Mouse (Mus musculus): Measurements from ENCODE around the gene Gas2l3. TPM values are rescaled to one million over a fixed set of nuclear protein-coding genes. Genes with fewer than 3 reads are reported as not detected.

The Gas2l3 gene
- total RNA-seq, 1 experiment from 2014 or later, result 24.8 TPM

DNA sequence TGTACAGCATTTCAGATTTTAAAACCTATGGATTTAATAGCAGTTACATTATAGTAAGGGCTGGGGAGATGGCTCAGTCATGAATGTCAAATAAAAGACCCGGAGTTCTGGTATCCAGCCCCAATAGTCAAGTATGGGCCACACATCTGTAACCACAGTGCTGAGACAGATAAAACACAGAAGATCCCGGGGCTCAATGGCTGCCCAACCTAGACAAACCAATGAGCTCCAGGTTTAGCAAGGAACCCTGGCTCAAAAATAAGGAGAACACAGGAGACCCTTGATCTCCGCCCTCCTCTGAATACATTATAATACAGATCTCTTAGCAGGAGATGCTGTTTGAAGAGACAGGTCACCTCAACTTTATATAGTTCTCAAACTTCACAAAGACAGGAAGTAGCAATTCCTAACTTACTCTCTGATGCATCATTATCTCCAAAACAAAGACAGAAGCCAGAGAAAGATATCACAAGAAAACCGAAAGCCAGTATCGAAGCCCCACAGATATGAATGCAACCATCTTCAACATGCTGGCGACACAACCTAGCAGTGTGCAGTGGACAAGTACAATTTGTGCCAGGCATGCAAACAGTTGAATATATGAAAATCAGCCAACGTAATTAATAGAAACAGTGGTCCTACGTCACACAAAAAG is 21.1 kb downstream of the Gas2l3 start:
- ATAC-seq (replicated peaks in 1 of 2; ENCODE audit: insufficient read depth in 1 of 2, low FRiP score in 2 of 2, low TSS enrichment in 1 of 2, low read depth in 1 of 2, poor library complexity in 2 of 2, severe bottlenecking in 2 of 2), result peak in 1 of 2 experiments; percentile 48; a peak in 1 of 4 replicates

DNA sequence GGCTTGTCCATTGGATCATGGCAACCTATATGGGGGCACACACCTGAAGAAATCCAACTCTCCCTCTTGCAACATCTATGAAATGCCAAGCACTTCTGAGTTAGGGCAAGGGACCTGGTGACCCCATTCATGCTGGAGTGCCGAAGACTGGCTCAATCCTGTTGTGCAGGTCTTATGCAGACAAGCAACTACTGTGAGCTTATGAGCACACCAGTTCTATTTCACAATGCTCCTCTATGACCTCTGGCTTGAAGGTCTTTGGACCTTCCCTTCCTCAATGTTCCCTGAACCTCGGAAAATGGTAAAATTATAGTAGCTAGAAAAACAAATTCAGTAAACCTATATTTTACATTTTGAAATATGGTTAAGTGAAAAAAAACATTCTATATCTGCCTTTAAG is 25.8 kb downstream of the Gas2l3 start:
- ATAC-seq (replicated peaks in 1 of 2; ENCODE audit: insufficient read depth in 1 of 2, low FRiP score in 2 of 2, low TSS enrichment in 1 of 2, low read depth in 1 of 2, poor library complexity in 2 of 2, severe bottlenecking in 2 of 2), result no peak

- ATAC-seq (replicated peaks in 1 of 2; ENCODE audit: insufficient read depth in 1 of 2, low FRiP score in 2 of 2, low TSS enrichment in 1 of 2, low read depth in 1 of 2, poor library complexity in 2 of 2, severe bottlenecking in 2 of 2), result peak; percentile 93 to 94
These were observed 28.3 kb downstream of the Gas2l3 start for GRCm38 (mm10) chr10:89415478-89415877.

DNA sequence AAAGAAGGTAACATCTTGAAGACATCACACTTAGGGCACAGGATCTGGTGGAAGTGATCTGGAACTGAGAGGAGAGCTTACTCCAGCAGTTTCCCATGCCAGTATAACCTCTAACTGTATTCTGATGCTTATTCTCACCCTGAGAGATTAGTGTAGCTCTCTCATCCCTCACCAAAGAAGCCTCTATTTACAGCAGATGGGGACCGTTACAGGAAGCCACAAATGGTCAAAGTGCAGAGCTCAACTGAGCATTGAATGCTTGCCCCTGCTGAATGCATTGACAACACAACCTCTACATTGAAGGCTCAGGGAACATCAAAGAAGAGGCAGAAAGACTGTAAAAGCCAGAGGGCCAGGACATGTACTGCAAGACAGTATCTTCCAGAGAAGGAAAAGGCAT is 36.2 kb downstream of the Gas2l3 start:
- peak; percentile 22 to 32; a peak in 2 of 4 replicates for ATAC-seq (replicated peaks in 1 of 2; ENCODE audit: insufficient read depth in 1 of 2, low FRiP score in 2 of 2, low TSS enrichment in 1 of 2, low read depth in 1 of 2, poor library complexity in 2 of 2, severe bottlenecking in 2 of 2)

GRCm38 (mm10) chr10:89406733-89407484 is 36.9 kb downstream of the Gas2l3 start:
- peak; percentile 42; a peak in 2 of 4 replicates for ATAC-seq (replicated peaks in 1 of 2; ENCODE audit: insufficient read depth in 1 of 2, low FRiP score in 2 of 2, low TSS enrichment in 1 of 2, low read depth in 1 of 2, poor library complexity in 2 of 2, severe bottlenecking in 2 of 2)

DNA sequence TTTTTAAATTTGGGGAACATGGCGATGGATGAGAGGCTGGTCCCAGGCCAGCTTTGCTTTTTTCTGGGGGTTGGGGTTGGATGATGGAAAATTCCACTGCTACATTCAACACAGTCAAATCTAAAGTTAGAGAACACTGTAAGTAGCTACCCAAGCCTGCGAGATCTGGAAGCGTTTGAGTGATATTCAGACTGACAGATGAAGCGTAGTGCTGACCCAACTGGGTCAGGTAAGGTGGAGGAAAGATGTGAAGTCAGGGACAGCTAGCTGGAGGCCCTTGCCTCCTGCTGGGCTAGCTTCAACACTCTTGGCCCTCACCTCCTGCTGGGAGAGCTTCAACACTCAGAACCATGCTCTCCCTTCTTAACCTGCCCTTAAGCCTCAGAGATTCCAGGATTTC is 38.8 kb downstream of the Gas2l3 start:
- no peak for ATAC-seq (replicated peaks in 1 of 2; ENCODE audit: insufficient read depth in 1 of 2, low FRiP score in 2 of 2, low TSS enrichment in 1 of 2, low read depth in 1 of 2, poor library complexity in 2 of 2, severe bottlenecking in 2 of 2)

DNA sequence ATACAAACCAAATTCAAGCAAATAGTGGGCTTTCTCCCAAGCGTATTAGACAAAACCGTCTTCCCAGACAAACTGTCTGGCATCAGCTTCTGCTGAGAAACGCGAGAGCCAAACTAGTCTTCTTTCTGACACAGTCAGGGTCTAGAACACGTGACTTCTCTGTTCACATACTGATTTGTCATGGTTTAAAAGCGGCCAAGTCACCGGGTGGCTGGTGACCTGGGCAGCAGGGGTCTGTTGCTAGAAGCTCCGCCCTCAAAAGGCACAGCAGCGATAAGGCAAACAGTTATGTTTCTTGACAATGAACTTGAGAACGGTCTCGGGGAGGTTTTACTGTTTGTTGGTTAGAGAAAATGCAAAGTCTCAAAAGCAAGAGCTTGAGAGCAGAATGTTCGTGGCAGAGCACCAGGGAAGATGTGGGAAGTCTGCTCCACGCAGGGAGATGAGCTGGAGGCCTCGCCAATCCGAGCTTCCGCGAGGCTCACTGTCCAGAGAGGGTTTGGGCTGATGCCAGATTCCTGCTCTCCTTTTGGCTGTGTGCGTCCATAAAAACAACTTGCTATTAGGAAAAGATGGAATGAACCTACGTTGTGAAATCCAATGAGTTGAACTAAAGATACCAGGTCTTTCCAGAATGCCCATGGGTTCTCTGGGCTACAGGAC is 43.0 kb downstream of the Gas2l3 start:
- ATAC-seq (replicated peaks in 1 of 2; ENCODE audit: insufficient read depth in 1 of 2, low FRiP score in 2 of 2, low TSS enrichment in 1 of 2, low read depth in 1 of 2, poor library complexity in 2 of 2, severe bottlenecking in 2 of 2), result no peak

- peak; percentile 87 to 93 for ATAC-seq (replicated peaks in 1 of 2; ENCODE audit: insufficient read depth in 1 of 2, low FRiP score in 2 of 2, low TSS enrichment in 1 of 2, low read depth in 1 of 2, poor library complexity in 2 of 2, severe bottlenecking in 2 of 2)
These were observed 47.9 kb downstream of the Gas2l3 start for GRCm38 (mm10) chr10:89395823-89396222.

DNA sequence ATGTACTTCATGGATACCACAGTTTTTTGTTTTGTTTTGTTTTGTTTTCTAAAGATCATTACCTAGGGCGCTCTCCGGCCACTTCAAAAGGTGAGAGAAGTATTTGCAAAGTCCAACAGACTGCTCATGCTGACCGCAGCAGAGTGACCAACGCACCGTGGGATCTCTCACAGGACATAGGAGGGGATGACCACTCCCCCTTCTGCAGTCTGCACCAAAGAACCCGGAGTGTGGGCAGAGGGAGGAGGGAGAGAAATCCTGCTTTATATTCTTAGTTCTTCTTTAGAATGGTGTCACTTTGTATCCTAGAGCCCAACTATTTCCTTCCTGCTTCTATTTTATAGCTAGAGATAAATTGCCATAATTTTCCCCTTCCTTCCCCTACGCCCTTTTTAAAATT is 48.4 kb downstream of the Gas2l3 start:
- ATAC-seq (replicated peaks in 1 of 2; ENCODE audit: insufficient read depth in 1 of 2, low FRiP score in 2 of 2, low TSS enrichment in 1 of 2, low read depth in 1 of 2, poor library complexity in 2 of 2, severe bottlenecking in 2 of 2), result no peak

GRCm38 (mm10) chr10:89392687-89393086 is 51.1 kb downstream of the Gas2l3 start:
- ATAC-seq (replicated peaks in 1 of 2; ENCODE audit: insufficient read depth in 1 of 2, low FRiP score in 2 of 2, low TSS enrichment in 1 of 2, low read depth in 1 of 2, poor library complexity in 2 of 2, severe bottlenecking in 2 of 2), result no peak

DNA sequence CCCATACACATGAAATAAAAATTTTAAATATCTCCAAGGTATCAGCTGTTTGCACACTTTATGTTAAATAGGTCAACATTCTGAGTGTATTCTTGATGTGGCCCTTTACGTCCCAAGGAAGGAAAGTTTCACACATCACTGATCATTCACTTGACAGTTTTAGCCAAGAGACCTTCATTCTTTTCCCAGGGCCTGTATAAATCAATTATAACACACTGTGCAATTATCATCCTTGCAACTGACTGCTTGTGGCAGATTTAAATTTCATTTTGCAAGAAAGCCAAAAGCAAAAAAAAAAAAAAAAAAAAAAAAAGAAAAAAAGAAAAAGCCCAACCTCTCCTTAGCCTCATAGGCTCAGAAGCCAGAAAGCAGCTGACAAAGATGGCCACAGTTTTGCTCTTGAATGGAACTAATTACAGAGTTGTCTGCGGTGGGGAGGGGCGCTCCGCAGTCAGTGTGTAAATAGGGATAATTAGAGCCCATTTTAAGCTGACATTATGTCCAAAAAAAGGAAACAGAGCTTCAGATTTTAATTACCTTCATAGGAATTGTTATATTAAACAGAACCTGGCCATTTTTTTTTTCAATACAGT is 52.1 kb downstream of the Gas2l3 start:
- no peak for ATAC-seq (replicated peaks in 1 of 2; ENCODE audit: insufficient read depth in 1 of 2, low FRiP score in 2 of 2, low TSS enrichment in 1 of 2, low read depth in 1 of 2, poor library complexity in 2 of 2, severe bottlenecking in 2 of 2)

DNA sequence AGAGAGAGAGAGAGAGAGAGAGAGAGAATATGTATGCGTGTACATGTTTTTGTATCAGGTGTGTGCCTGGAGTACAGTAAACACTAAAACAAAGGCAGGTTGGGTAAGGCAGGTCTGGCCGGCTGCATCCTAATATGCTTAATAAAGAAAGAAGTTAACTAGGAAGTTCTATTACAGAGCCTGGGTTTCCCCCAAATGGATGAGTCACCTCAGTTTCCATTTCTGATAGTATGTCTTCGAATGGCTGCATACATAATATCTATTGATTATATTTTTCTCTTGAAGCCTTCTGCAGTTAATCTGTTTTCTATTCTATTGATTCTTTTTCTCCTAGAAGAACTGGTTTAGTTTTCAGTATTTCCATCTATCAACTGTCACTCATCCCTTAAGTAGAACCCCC is 57.3 kb downstream of the Gas2l3 start:
- ATAC-seq (replicated peaks in 1 of 2; ENCODE audit: insufficient read depth in 1 of 2, low FRiP score in 2 of 2, low TSS enrichment in 1 of 2, low read depth in 1 of 2, poor library complexity in 2 of 2, severe bottlenecking in 2 of 2), result no peak

- ATAC-seq (replicated peaks in 1 of 2; ENCODE audit: insufficient read depth in 1 of 2, low FRiP score in 2 of 2, low TSS enrichment in 1 of 2, low read depth in 1 of 2, poor library complexity in 2 of 2, severe bottlenecking in 2 of 2), result peak; percentile 88 to 95
These were observed 60.3 kb downstream of the Gas2l3 start for GRCm38 (mm10) chr10:89383462-89383861.

- no peak for ATAC-seq (replicated peaks in 1 of 2; ENCODE audit: insufficient read depth in 1 of 2, low FRiP score in 2 of 2, low TSS enrichment in 1 of 2, low read depth in 1 of 2, poor library complexity in 2 of 2, severe bottlenecking in 2 of 2)
These were observed 66.0 kb downstream of the Gas2l3 start for GRCm38 (mm10) chr10:89377750-89378149.

- ATAC-seq (replicated peaks in 1 of 2; ENCODE audit: insufficient read depth in 1 of 2, low FRiP score in 2 of 2, low TSS enrichment in 1 of 2, low read depth in 1 of 2, poor library complexity in 2 of 2, severe bottlenecking in 2 of 2), result no peak
These were observed 73.7 kb downstream of the Gas2l3 start for GRCm38 (mm10) chr10:89370051-89370450.

- ATAC-seq (replicated peaks in 1 of 2; ENCODE audit: insufficient read depth in 1 of 2, low FRiP score in 2 of 2, low TSS enrichment in 1 of 2, low read depth in 1 of 2, poor library complexity in 2 of 2, severe bottlenecking in 2 of 2), result no peak
These were observed 84.8 kb downstream of the Gas2l3 start for GRCm38 (mm10) chr10:89358933-89359332.
